22 mouse cellular contexts compared by ENCODE assay signal in the genomic region with DNA sequence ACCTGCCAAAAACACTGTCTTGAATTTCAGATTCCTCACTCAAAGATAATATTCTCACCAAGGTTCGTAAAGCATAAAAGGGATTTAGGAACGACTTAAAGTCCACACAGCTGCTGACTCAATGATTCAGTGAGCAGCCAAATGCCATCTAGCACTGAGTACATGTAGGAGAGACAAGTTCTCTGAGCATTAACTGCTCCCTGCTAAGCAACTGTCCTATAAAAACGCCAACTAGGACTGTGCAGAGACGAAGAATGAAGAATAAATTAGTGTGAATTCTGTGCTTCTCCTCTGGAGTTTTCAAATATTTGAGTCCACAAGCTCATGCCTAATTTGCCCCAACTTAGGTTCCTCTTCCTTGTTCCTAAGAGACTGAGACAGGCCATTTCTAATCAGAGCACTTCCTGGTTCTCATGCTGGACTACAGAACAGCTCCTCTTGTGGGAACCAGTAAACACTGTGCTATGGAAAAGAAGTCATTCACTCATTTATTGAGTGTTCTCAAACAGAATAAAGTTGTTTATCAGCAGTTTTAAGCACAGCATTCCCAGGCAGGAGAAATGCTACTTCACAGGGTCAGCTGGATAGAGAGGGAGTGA. TPM values are rescaled to one million over a fixed set of nuclear protein-coding genes. Genes with fewer than 3 reads are reported as not detected.
DNase-seq lines count a peak whose midpoint lies in the region; ATAC-seq and TF ChIP-seq lines count a peak whose summit lies in the region.
"Had no signal": no experiment of that assay in that cellular context is flagged by ENCODE, and none has a peak within 500 bp of the region (broad histone marks: within the 10 kb centered on the region; RNA-seq: fewer than 3 reads in every experiment).

No protein-coding gene starts in this region.

- peak; percentile 82 for DNase-seq in heart, adult 11 months
- no peak for DNase-seq in heart, postnatal 36 days
- peak; percentile 49 for DNase-seq in right cerebral cortex, adult 18-20 months
- DNase-seq in right cerebral cortex, postnatal 14 days = no peak
- peak; percentile 30 to 68 for DNase-seq in layer of hippocampus, adult 2 months (ENCODE audit: low spot score in 2 of 2)
- no peak for DNase-seq in thymus, adult 2 months
- no peak for DNase-seq in midbrain, embryonic 11.5 days (ENCODE audit: low spot score, missing footprints)
- DNase-seq: cerebellum, adult 11-12 months; gastrocnemius, adult 2 months; kidney, adult 11 months; kidney, postnatal 25 days had no signal

- H3K27ac ChIP-seq in layer of hippocampus, adult 2 months = peak overlapping the region; percentile 77
- no peak overlapping the region for H3K27ac ChIP-seq in thymus, adult 2 months (ENCODE audit: control insufficient read depth, insufficient read depth, low read length)
- H3K27ac ChIP-seq in midbrain, embryonic 11.5 days (ENCODE audit: low read depth, low read length) = no peak overlapping the region
- H3K27ac ChIP-seq: embryonic facial prominence, embryonic 15.5 days; forebrain, embryonic 13.5 days; gastrocnemius, adult 2 months; hindbrain, embryonic 13.5 days; limb, embryonic 10.5 days; liver, embryonic 15.5 days; neural tube, embryonic 13.5 days had no signal

- H3K9me3 ChIP-seq in midbrain, embryonic 11.5 days (ENCODE audit: control insufficient read depth, low read length) = no peaks in the 10 kb centered on the region
- H3K9me3 ChIP-seq: embryonic facial prominence, embryonic 15.5 days; forebrain, embryonic 13.5 days; hindbrain, embryonic 13.5 days; limb, embryonic 10.5 days; liver, embryonic 15.5 days; neural tube, embryonic 13.5 days had no signal

- no peak overlapping the region for H3K9ac ChIP-seq in midbrain, embryonic 11.5 days (ENCODE audit: low read length)
- H3K9ac ChIP-seq: embryonic facial prominence, embryonic 15.5 days; forebrain, embryonic 13.5 days; hindbrain, embryonic 13.5 days; liver, embryonic 15.5 days; neural tube, embryonic 13.5 days had no signal

- peak; percentile 39; the same call in 1 of the 2 replicates for TF ChIP-seq CTCF in layer of hippocampus, adult 2 months (conservative IDR thresholded peaks at IDR 0.05)
- no peak for TF ChIP-seq CTCF in thymus, adult 2 months (IDR thresholded peaks at IDR 0.05; ENCODE audit: borderline replicate concordance, control insufficient read depth, extremely low read depth, insufficient read depth, low read length, poor library complexity)

- no peak overlapping the region for H3K4me3 ChIP-seq in layer of hippocampus, adult 2 months
- no peak overlapping the region for H3K4me3 ChIP-seq in thymus, adult 2 months (ENCODE audit: control insufficient read depth, insufficient read depth, low read length)
- H3K4me3 ChIP-seq in midbrain, embryonic 11.5 days (ENCODE audit: low read depth, low read length) = no peak overlapping the region
- H3K4me3 ChIP-seq: embryonic facial prominence, embryonic 15.5 days; forebrain, embryonic 13.5 days; gastrocnemius, adult 2 months; hindbrain, embryonic 13.5 days; limb, embryonic 10.5 days; liver, embryonic 15.5 days; neural tube, embryonic 13.5 days had no signal

- peaks cover 9% of the 10 kb centered on the region; the same call in 1 of the 2 replicates for H3K36me3 ChIP-seq in thymus, adult 2 months (ENCODE audit: control insufficient read depth, insufficient read depth, low read length)
- peaks cover 4% of the 10 kb centered on the region; the same call in 1 of the 2 replicates for H3K36me3 ChIP-seq in midbrain, embryonic 11.5 days (ENCODE audit: control insufficient read depth, insufficient read depth, low read length)

- ATAC-seq in megakaryocyte, adult 5-6 weeks (ENCODE audit: poor library complexity, severe bottlenecking) = peak; percentile 47
- ATAC-seq in midbrain, embryonic 11.5 days (ENCODE audit: low FRiP score) = no peak
- ATAC-seq: forebrain, embryonic 13.5 days had no signal

- H3K4me1 ChIP-seq in thymus, adult 2 months (replicated peaks; ENCODE audit: control insufficient read depth, insufficient read depth, low read length) = no peaks in the 10 kb centered on the region
- no peaks in the 10 kb centered on the region for H3K4me1 ChIP-seq in midbrain, embryonic 11.5 days (ENCODE audit: control insufficient read depth, insufficient read depth, low read length)
- H3K4me1 ChIP-seq: embryonic facial prominence, embryonic 15.5 days; forebrain, embryonic 13.5 days; hindbrain, embryonic 13.5 days; limb, embryonic 10.5 days; liver, embryonic 15.5 days; neural tube, embryonic 13.5 days had no signal

- H3K4me2 ChIP-seq in midbrain, embryonic 11.5 days = no peak overlapping the region
- H3K4me2 ChIP-seq: embryonic facial prominence, embryonic 15.5 days; forebrain, embryonic 13.5 days; hindbrain, embryonic 13.5 days; liver, embryonic 15.5 days; neural tube, embryonic 13.5 days had no signal

- no peak for TF ChIP-seq POLR2A in thymus, adult 2 months (IDR thresholded peaks at IDR 0.05; ENCODE audit: control insufficient read depth, extremely low read depth, insufficient read depth, low read length, poor library complexity)

- WGBS in thymus, adult 2 months = 95% methylated on average over 4 of the region's 4 CpGs
- WGBS in midbrain, embryonic 11.5 days = 82% methylated on average over 4 of the region's 4 CpGs

- H3K27me3 ChIP-seq in thymus, adult 2 months (ENCODE audit: control insufficient read depth, insufficient read depth, low read length) = no peaks in the 10 kb centered on the region
- no peaks in the 10 kb centered on the region for H3K27me3 ChIP-seq in midbrain, embryonic 11.5 days (ENCODE audit: control insufficient read depth, insufficient read depth, low read length)
- H3K27me3 ChIP-seq: embryonic facial prominence, embryonic 15.5 days; forebrain, embryonic 13.5 days; hindbrain, embryonic 13.5 days; liver, embryonic 15.5 days; neural tube, embryonic 13.5 days had no signal

- intact Hi-C loops in heart, postnatal 36 days (cut with DNase I) = no loop called here

RNA-seq across cellular contexts. Expression of gene Prpsap2, which starts 12.8 kb away (rescaled TPM):
- 1 to 10 TPM; 6.7 to 7.4 TPM for total RNA-seq in heart, postnatal 36 days (2021)
- total RNA-seq in layer of hippocampus, adult 2 months (2021) = 10 to 100 TPM; 50.8 to 51.0 TPM
- total RNA-seq in megakaryocyte, adult 5-6 weeks (2015) = 30.4 and 36.2 TPM in 2 replicates
- 40.9 and 45.3 TPM in 2 replicates for total RNA-seq in megakaryocyte, adult 5-6 weeks (2017)
- polyA plus RNA-seq in thymus, adult 2 months (2012; rRNA removed) = 22.0 and 25.4 TPM in 2 replicates
- 51.7 and 55.4 TPM in 2 replicates for polyA plus RNA-seq in midbrain, embryonic 11.5 days (2014; fragmentation: Nextera tagmentation; extraction: Ambion mirVana)

RNA-seq across cellular contexts. Expression of gene Slc5a10, which starts 54.0 kb away (rescaled TPM):
- not detected for total RNA-seq in heart, postnatal 36 days (2021)
- total RNA-seq in layer of hippocampus, adult 2 months (2021) = under 1 TPM; 0.31 to 0.47 TPM
- not detected in 2 replicates for total RNA-seq in megakaryocyte, adult 5-6 weeks (2015)
- not detected in 2 replicates for total RNA-seq in megakaryocyte, adult 5-6 weeks (2017)
- polyA plus RNA-seq in thymus, adult 2 months (2012; rRNA removed) = 0.27 and 0.36 TPM in 2 replicates
- polyA plus RNA-seq in midbrain, embryonic 11.5 days (2014; fragmentation: Nextera tagmentation; extraction: Ambion mirVana) = not detected in 2 replicates
- total RNA-seq: adrenal gland, adult 18-20 months; gastrocnemius, adult 2 months; heart, adult 18-20 months had no signal
- polyA plus RNA-seq: C2C12; forebrain, embryonic 13.5 days; heart, postnatal 0 days; hindbrain, embryonic 13.5 days; liver, embryonic 15.5 days; neural tube, embryonic 13.5 days had no signal

Comparison
In these comparisons a context has a peak if more than half of its experiments do, and no peak if none do; other contexts are left out.
1. DNase-seq: peak in heart, adult 11 months (single experiment), right cerebral cortex, adult 18-20 months (single experiment) and layer of hippocampus, adult 2 months (2 of 2); none in heart, postnatal 36 days (0 of 2), right cerebral cortex, postnatal 14 days (single experiment), thymus, adult 2 months (single experiment) and midbrain, embryonic 11.5 days (single experiment).